ENCODE assay signal across 15 mouse cellular contexts in genomic region chr7:84256245-84256644, GRCm38 (mm10).
"Had no signal": no experiment of that assay in that cellular context is flagged by ENCODE, and none has a peak within 500 bp of the region (broad histone marks: within the 10 kb centered on the region; RNA-seq: fewer than 3 reads in every experiment).

No protein-coding gene starts in this region.

- H3K9me3 ChIP-seq: limb, embryonic 10.5 days; liver, embryonic 12.5 days; megakaryocyte, embryonic 14.5 days; midbrain, embryonic 15.5 days; stomach, embryonic 15.5 days had no signal

- H3K4me3 ChIP-seq: layer of hippocampus, adult 2 months; limb, embryonic 10.5 days; liver, embryonic 12.5 days; megakaryocyte, embryonic 14.5 days; midbrain, embryonic 15.5 days; stomach, embryonic 15.5 days had no signal

- DNase-seq: kidney, adult 11 months; kidney, adult 9 months; kidney, postnatal 36 days; right cerebral cortex, postnatal 14 days; thymus, adult 2 months; thymus, postnatal 25 days had no signal

- H3K4me1 ChIP-seq: limb, embryonic 10.5 days; liver, embryonic 12.5 days; megakaryocyte, embryonic 14.5 days; midbrain, embryonic 15.5 days; stomach, embryonic 15.5 days had no signal

- H3K27ac ChIP-seq: kidney, postnatal 0 days; layer of hippocampus, adult 2 months; limb, embryonic 10.5 days; liver, embryonic 12.5 days; macrophage; midbrain, embryonic 15.5 days; stomach, embryonic 15.5 days had no signal

- ATAC-seq: liver, embryonic 12.5 days; midbrain, embryonic 15.5 days had no signal

- H3K4me2 ChIP-seq: liver, embryonic 12.5 days; midbrain, embryonic 11.5 days; midbrain, embryonic 15.5 days; stomach, embryonic 15.5 days had no signal

- H3K36me3 ChIP-seq: liver, embryonic 12.5 days; stomach, embryonic 15.5 days had no signal

- H3K9ac ChIP-seq: liver, embryonic 12.5 days; midbrain, embryonic 15.5 days; stomach, embryonic 15.5 days had no signal

- H3K27me3 ChIP-seq: liver, embryonic 12.5 days; midbrain, embryonic 15.5 days; stomach, embryonic 15.5 days had no signal
